Mouse (Mus musculus) splenic B cell, adult 2 months (primary cell): ENCODE measurements at regions not wholly inside any gene's neighbourhood (a gene's known extent, or its start where the extent isn't known, plus 50 kb on each side); places are given as distances from the start of the nearest gene placed in this dataset.
"Not testable (repeated sequence)": the region's sequence is repeated elsewhere in the genome, so short reads cannot be mapped to it uniquely, and the experiment has no call there.

Experiments used
- DNase-seq: peaks from one replicate; pipeline ENCODE4 v3.0.0-alpha.2; 2011; ENCODE audit warnings: low read depth, low spot score
- H3K27me3 ChIP-seq: 2 replicates; pipeline ENCODE4 v1.6.1; 2012; ENCODE audit warnings: mild to moderate bottlenecking, low read length, moderate library complexity, mixed read lengths; ENCODE audit not compliant: control insufficient read depth, poor library complexity, insufficient read depth, severe bottlenecking
- H3K36me3 ChIP-seq: 2 replicates; pipeline ENCODE4 v1.6.1; 2012; ENCODE audit warnings: mild to moderate bottlenecking, low read length, moderate library complexity, mixed read lengths; ENCODE audit not compliant: control insufficient read depth, poor library complexity, insufficient read depth, severe bottlenecking

GRCm38 (mm10) chr5:148690158-148690822 lies 137.7 kb upstream of the Ubl3 start:
- H3K27me3 ChIP-seq = no peaks in the 10 kb centered on the region
- H3K36me3 ChIP-seq = no peaks in the 10 kb centered on the region
- no peak for DNase-seq

GRCm38 (mm10) chr5:148689297-148689696 lies 136.7 kb upstream of the Ubl3 start:
- no peak for DNase-seq
- H3K36me3 ChIP-seq = no peaks in the 10 kb centered on the region

GRCm38 (mm10) chr5:148688501-148688900 lies 135.9 kb upstream of the Ubl3 start:
- no peaks in the 10 kb centered on the region for H3K36me3 ChIP-seq
- DNase-seq = no peak
- no peaks in the 10 kb centered on the region for H3K27me3 ChIP-seq

More at GRCm38 (mm10) chr5:148689297-148689696, 136.7 kb upstream of the Ubl3 start:
- no peaks in the 10 kb centered on the region for H3K27me3 ChIP-seq

- no peak for DNase-seq
- H3K36me3 ChIP-seq = no peaks in the 10 kb centered on the region
- no peaks in the 10 kb centered on the region for H3K27me3 ChIP-seq
Observed at GRCm38 (mm10) chr5:148687827-148688226, 135.2 kb upstream of the Ubl3 start.

GRCm38 (mm10) chr5:148684216-148684615 lies 131.6 kb upstream of the Ubl3 start:
- Histone ChIP-seq H3K36me3 (no peaks in the 10 kb centered on the region), H3K27me3 (no peaks in the 10 kb centered on the region)
- no peak for DNase-seq

- no peaks in the 10 kb centered on the region for H3K27me3 ChIP-seq
- no peaks in the 10 kb centered on the region for H3K36me3 ChIP-seq
- DNase-seq = peak; percentile 16
Observed at GRCm38 (mm10) chr5:148682553-148682952, 130.0 kb upstream of the Ubl3 start.

GRCm38 (mm10) chr5:148680341-148680740 lies 127.8 kb upstream of the Ubl3 start:
- DNase-seq = peak; percentile 7
- Histone ChIP-seq H3K36me3 (no peaks in the 10 kb centered on the region), H3K27me3 (no peaks in the 10 kb centered on the region)

- Histone ChIP-seq H3K27me3 (no peaks in the 10 kb centered on the region), H3K36me3 (no peaks in the 10 kb centered on the region)
- peak; percentile 43 for DNase-seq
Observed at GRCm38 (mm10) chr5:148679586-148679985, 127.0 kb upstream of the Ubl3 start.

GRCm38 (mm10) chr5:148678285-148678937 lies 125.8 kb upstream of the Ubl3 start:
- not testable (repeated sequence) for H3K36me3 ChIP-seq, H3K27me3 ChIP-seq
- DNase-seq = peak; percentile 68

- no peaks in the 10 kb centered on the region for H3K27me3 ChIP-seq
- no peaks in the 10 kb centered on the region for H3K36me3 ChIP-seq
- no peak for DNase-seq
Observed at GRCm38 (mm10) chr5:148674281-148674680, 121.7 kb upstream of the Ubl3 start.

- DNase-seq = no peak
- Histone ChIP-seq H3K27me3 (no peaks in the 10 kb centered on the region), H3K36me3 (no peaks in the 10 kb centered on the region)
Observed at GRCm38 (mm10) chr5:148662281-148662741, 109.7 kb upstream of the Ubl3 start.

- Histone ChIP-seq H3K27me3 (no peaks in the 10 kb centered on the region), H3K36me3 (no peaks in the 10 kb centered on the region)
- DNase-seq = peak; percentile 27
Observed at GRCm38 (mm10) chr5:148661120-148661519, 108.5 kb upstream of the Ubl3 start.

- H3K27me3 ChIP-seq = no peaks in the 10 kb centered on the region
- no peak for DNase-seq
Observed at GRCm38 (mm10) chr5:148657936-148658640, 105.5 kb upstream of the Ubl3 start.

GRCm38 (mm10) chr5:148652525-148653243 lies 100.1 kb upstream of the Ubl3 start:
- Histone ChIP-seq H3K27me3 (no peaks in the 10 kb centered on the region), H3K36me3 (no peaks in the 10 kb centered on the region)
- peak; percentile 43 for DNase-seq

More at GRCm38 (mm10) chr5:148657936-148658640, 105.5 kb upstream of the Ubl3 start:
- H3K36me3 ChIP-seq = no peaks in the 10 kb centered on the region
